In the genomic region with DNA sequence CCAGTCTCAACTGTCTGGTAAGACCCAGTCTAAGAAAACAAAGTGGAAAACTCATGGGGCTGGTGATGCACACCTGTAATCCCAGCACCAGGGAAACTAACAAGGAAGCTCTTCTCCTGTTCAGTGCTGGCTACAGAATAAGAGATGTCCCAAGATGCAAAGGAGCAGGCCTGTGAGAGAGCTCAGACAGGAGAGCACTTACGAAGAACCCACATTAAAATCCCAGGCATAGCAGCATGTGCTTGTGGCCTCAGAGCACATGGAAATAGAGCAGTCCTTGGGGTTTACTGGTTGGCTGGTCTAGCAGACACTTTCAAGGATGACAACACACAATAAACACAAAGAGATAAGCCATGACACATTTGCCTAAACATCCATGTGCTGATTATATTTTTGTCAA, we compare ENCODE assay signal across 17 mouse cellular contexts.
"Had no signal": no experiment of that assay in that cellular context is flagged by ENCODE, and none has a peak within 500 bp of the region (broad histone marks: within the 10 kb centered on the region; RNA-seq: fewer than 3 reads in every experiment).

No protein-coding gene starts in this region.

- H3K9ac ChIP-seq: liver, postnatal 0 days; lung, embryonic 15.5 days; midbrain, embryonic 12.5 days; neural tube, embryonic 12.5 days; stomach, embryonic 15.5 days had no signal

- H3K4me1 ChIP-seq: midbrain, embryonic 12.5 days; neural tube, embryonic 12.5 days; stomach, embryonic 15.5 days had no signal

- H3K36me3 ChIP-seq: lung, embryonic 15.5 days; midbrain, embryonic 12.5 days; neural tube, embryonic 12.5 days; stomach, embryonic 15.5 days had no signal

- H3K27ac ChIP-seq: lung, embryonic 15.5 days; macrophage; midbrain, embryonic 12.5 days; neural tube, embryonic 12.5 days; stomach, embryonic 15.5 days; stomach, postnatal 0 days had no signal

- H3K27me3 ChIP-seq: lung, embryonic 15.5 days; megakaryocyte, embryonic 14.5 days; midbrain, embryonic 12.5 days; neural tube, embryonic 12.5 days; stomach, embryonic 15.5 days had no signal

- H3K9me3 ChIP-seq: lung, embryonic 15.5 days; megakaryocyte, embryonic 14.5 days; midbrain, embryonic 12.5 days; neural tube, embryonic 12.5 days; stomach, embryonic 15.5 days had no signal

- ATAC-seq: liver, postnatal 0 days; lung, postnatal 0 days had no signal

- H3K4me3 ChIP-seq: lung, embryonic 15.5 days; megakaryocyte, embryonic 14.5 days; midbrain, embryonic 12.5 days; neural tube, embryonic 12.5 days; stomach, embryonic 15.5 days had no signal

- DNase-seq: liver, postnatal 0 days; lung, adult 2 months; lung, postnatal 14 days; lung, postnatal 36 days; midbrain, embryonic 14.5 days; right cerebral cortex, postnatal 14 days; thymus, adult 2 months; thymus, postnatal 25 days; thymus, postnatal 4 days had no signal

- H3K4me2 ChIP-seq: lung, embryonic 15.5 days; midbrain, embryonic 12.5 days; neural tube, embryonic 12.5 days; stomach, embryonic 15.5 days had no signal
